ENCODE assay signal across 7 mouse cellular contexts in the genomic region with DNA sequence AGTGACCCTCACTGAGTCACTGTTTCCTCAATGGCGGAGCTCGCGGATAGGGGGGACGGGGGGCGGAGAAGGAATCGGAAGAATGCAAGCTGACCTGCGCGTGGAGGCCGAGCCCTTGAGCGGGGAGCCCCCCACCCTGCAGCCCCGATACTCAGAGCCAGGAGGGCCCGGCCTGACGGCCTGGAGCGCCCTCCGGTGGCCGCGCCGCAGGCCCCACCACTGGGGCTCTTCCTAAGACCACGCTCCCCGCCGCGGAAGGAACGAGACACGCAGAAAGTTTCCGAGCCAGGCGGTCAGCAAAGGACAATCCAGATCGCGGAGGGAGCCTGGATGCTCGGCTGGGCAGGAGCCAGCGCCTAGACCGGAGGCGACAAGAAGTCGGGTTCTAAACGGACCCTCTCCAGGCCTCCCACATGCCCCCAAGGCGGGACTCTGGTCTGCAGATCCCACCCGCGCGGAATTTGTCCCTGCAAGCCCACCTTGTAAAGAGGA. TPM values are rescaled to one million over a fixed set of nuclear protein-coding genes. Genes with fewer than 3 reads are reported as not detected.
DNase-seq lines count a peak whose midpoint lies in the region; ATAC-seq and TF ChIP-seq lines count a peak whose summit lies in the region.

No protein-coding gene starts in this region.

- no peaks in the 10 kb centered on the region for H3K9me3 ChIP-seq in embryonic facial prominence, embryonic 13.5 days
- H3K9me3 ChIP-seq in kidney, embryonic 14.5 days (ENCODE audit: control insufficient read depth, low read length), result no peaks in the 10 kb centered on the region
- H3K9me3 ChIP-seq in limb, embryonic 15.5 days, result no peaks in the 10 kb centered on the region
- no peaks in the 10 kb centered on the region for H3K9me3 ChIP-seq in midbrain, embryonic 16.5 days (replicated peaks; ENCODE audit: control insufficient read depth, low read length, poor library complexity, severe bottlenecking)

- 0% methylated on average over 37 of the region's 38 CpGs for WGBS in embryonic facial prominence, embryonic 13.5 days
- WGBS in kidney, embryonic 14.5 days, result under 1% methylated on average over 34 of the region's 38 CpGs
- WGBS in limb, embryonic 15.5 days, result under 1% methylated on average over 37 of the region's 38 CpGs
- WGBS in midbrain, embryonic 16.5 days, result under 1% methylated on average over 38 of the region's 38 CpGs
- WGBS in spleen, adult 2 months, result under 1% methylated on average over 38 of the region's 38 CpGs

- no peak for TF ChIP-seq POLR2A in spleen, adult 2 months (IDR thresholded peaks at IDR 0.05; ENCODE audit: low read depth, low read length)

- H3K36me3 ChIP-seq in embryonic facial prominence, embryonic 13.5 days, result no peaks in the 10 kb centered on the region
- no peaks in the 10 kb centered on the region for H3K36me3 ChIP-seq in kidney, embryonic 14.5 days (ENCODE audit: control insufficient read depth, insufficient read depth, low read length)
- H3K36me3 ChIP-seq in limb, embryonic 15.5 days, result no peaks in the 10 kb centered on the region
- H3K36me3 ChIP-seq in midbrain, embryonic 16.5 days (ENCODE audit: control insufficient read depth, insufficient read depth, low read length), result no peaks in the 10 kb centered on the region
- no peaks in the 10 kb centered on the region for H3K36me3 ChIP-seq in spleen, adult 2 months (ENCODE audit: control insufficient read depth, insufficient read depth, low read length)

- H3K4me3 ChIP-seq in embryonic facial prominence, embryonic 13.5 days, result peak overlapping the region; percentile 87
- peak overlapping the region; percentile 86 for H3K4me3 ChIP-seq in kidney, embryonic 14.5 days (ENCODE audit: low read length)
- peak overlapping the region; percentile 82 for H3K4me3 ChIP-seq in limb, embryonic 15.5 days
- H3K4me3 ChIP-seq in midbrain, embryonic 16.5 days (ENCODE audit: low read depth, low read length), result peak overlapping the region; percentile 90
- H3K4me3 ChIP-seq in spleen, adult 2 months (ENCODE audit: extremely low read depth, insufficient read depth, insufficient read length), result peak overlapping the region; percentile 93

- ATAC-seq in embryonic facial prominence, embryonic 13.5 days (ENCODE audit: insufficient number of reproducible peaks, insufficient read depth, low FRiP score, low TSS enrichment, low read depth), result peak; percentile 82
- ATAC-seq in kidney, embryonic 14.5 days (ENCODE audit: low FRiP score, low TSS enrichment), result peak; percentile 87
- peak; percentile 78 for ATAC-seq in limb, embryonic 15.5 days (ENCODE audit: insufficient number of reproducible peaks, low FRiP score, low TSS enrichment, low read depth)
- ATAC-seq in midbrain, embryonic 16.5 days, result peak; percentile 88

- H3K4me1 ChIP-seq in embryonic facial prominence, embryonic 13.5 days, result peaks cover 37% of the 10 kb centered on the region
- peaks cover 14% of the 10 kb centered on the region for H3K4me1 ChIP-seq in kidney, embryonic 14.5 days (ENCODE audit: control insufficient read depth, insufficient read depth, low read length)
- H3K4me1 ChIP-seq in limb, embryonic 15.5 days, result peaks cover 27% of the 10 kb centered on the region
- H3K4me1 ChIP-seq in midbrain, embryonic 16.5 days (ENCODE audit: control insufficient read depth, insufficient read depth, low read length), result peaks cover 18% of the 10 kb centered on the region
- H3K4me1 ChIP-seq in spleen, adult 2 months (ENCODE audit: control insufficient read depth, insufficient read depth, insufficient read length), result peaks cover 6% of the 10 kb centered on the region; the same call in 1 of the 2 replicates

- peak; percentile 88 for TF ChIP-seq CTCF in spleen, adult 2 months (IDR thresholded peaks at IDR 0.05; ENCODE audit: extremely low read depth, insufficient read depth, insufficient read length, insufficient replicate concordance)

- peak overlapping the region; percentile 98 for H3K27ac ChIP-seq in embryonic facial prominence, embryonic 13.5 days
- H3K27ac ChIP-seq in kidney, embryonic 14.5 days (ENCODE audit: low read depth, low read length), result peak overlapping the region; percentile 91
- H3K27ac ChIP-seq in limb, embryonic 15.5 days, result peak overlapping the region; percentile 96
- peak overlapping the region; percentile 91 for H3K27ac ChIP-seq in midbrain, embryonic 16.5 days (ENCODE audit: low read length)
- H3K27ac ChIP-seq in spleen, adult 2 months (ENCODE audit: insufficient read depth, low read length), result peak overlapping the region; percentile 82

- H3K4me2 ChIP-seq in embryonic facial prominence, embryonic 13.5 days, result peak overlapping the region; percentile 69
- peak overlapping the region; percentile 89 for H3K4me2 ChIP-seq in kidney, embryonic 14.5 days (replicated peaks; ENCODE audit: low read depth, low read length)
- peak overlapping the region; percentile 78 for H3K4me2 ChIP-seq in limb, embryonic 15.5 days
- peak overlapping the region; percentile 82 for H3K4me2 ChIP-seq in midbrain, embryonic 16.5 days (ENCODE audit: low read length)

- H3K27me3 ChIP-seq in embryonic facial prominence, embryonic 13.5 days, result no peaks in the 10 kb centered on the region
- no peaks in the 10 kb centered on the region for H3K27me3 ChIP-seq in kidney, embryonic 14.5 days (ENCODE audit: control insufficient read depth, insufficient read depth, low read length)
- no peaks in the 10 kb centered on the region for H3K27me3 ChIP-seq in limb, embryonic 15.5 days
- H3K27me3 ChIP-seq in midbrain, embryonic 16.5 days (ENCODE audit: control insufficient read depth, insufficient read depth, low read depth, low read length), result no peaks in the 10 kb centered on the region
- no peaks in the 10 kb centered on the region for H3K27me3 ChIP-seq in spleen, adult 2 months (ENCODE audit: control insufficient read depth, insufficient read depth, low read length)

- peak; percentile 82 to 85 for DNase-seq in adrenal gland, postnatal 36 days
- DNase-seq in heart, adult 8-10 months (ENCODE audit: low spot score), result peak; percentile 77
- DNase-seq in spleen, adult 2 months (ENCODE audit: low read depth in 1 of 2, low spot score in 2 of 2), result peak in 1 of 2 experiments; percentile 68

- peak overlapping the region; percentile 90 for H3K9ac ChIP-seq in embryonic facial prominence, embryonic 13.5 days
- peak overlapping the region; percentile 84 for H3K9ac ChIP-seq in kidney, embryonic 14.5 days (ENCODE audit: low read depth, low read length)
- H3K9ac ChIP-seq in limb, embryonic 15.5 days, result peak overlapping the region; percentile 87
- peak overlapping the region; percentile 87 for H3K9ac ChIP-seq in midbrain, embryonic 16.5 days (ENCODE audit: low read depth, low read length)

RNA-seq across cellular contexts. Expression of gene Pitpnc1, which starts 1.4 kb away (rescaled TPM):
- 10 to 100 TPM; 11.1 to 13.0 TPM for total RNA-seq in adrenal gland, postnatal 36 days (2021)
- 32.1 and 36.3 TPM in 2 replicates for polyA plus RNA-seq in embryonic facial prominence, embryonic 13.5 days (2015; fragmentation: Nextera tagmentation; extraction: Ambion mirVana)
- total RNA-seq in heart, adult 8-10 months (2022), result 10 to 100 TPM; 69.0 to 82.6 (median 74.0) TPM
- 15.2 and 19.4 TPM in 2 replicates for polyA plus RNA-seq in kidney, embryonic 14.5 days (2014; fragmentation: Nextera tagmentation; extraction: Ambion mirVana)
- 22.7 and 25.2 TPM in 2 replicates for polyA plus RNA-seq in limb, embryonic 15.5 days (2015; fragmentation: Nextera tagmentation; extraction: Ambion mirVana)
- 44.8 and 48.0 TPM in 2 replicates for polyA plus RNA-seq in midbrain, embryonic 16.5 days (2015; fragmentation: Nextera tagmentation; extraction: Ambion mirVana)
- polyA plus RNA-seq in spleen, adult 2 months (2012; rRNA removed), result 6.4 TPM in 2 replicates

RNA-seq across cellular contexts. Expression of gene Psmd12, which starts 10.2 kb away (rescaled TPM):
- 10 to 100 TPM; 98.2 to 99.1 TPM for total RNA-seq in adrenal gland, postnatal 36 days (2021)
- polyA plus RNA-seq in embryonic facial prominence, embryonic 13.5 days (2015; fragmentation: Nextera tagmentation; extraction: Ambion mirVana), result 164 and 168 TPM in 2 replicates
- 100 to 1,000 TPM in 1 of 4 experiments, 10 to 100 TPM in 3; 88.4 to 102 (median 91.0) TPM for total RNA-seq in heart, adult 8-10 months (2022)
- 170 and 201 TPM in 2 replicates for polyA plus RNA-seq in kidney, embryonic 14.5 days (2014; fragmentation: Nextera tagmentation; extraction: Ambion mirVana)
- 157 and 165 TPM in 2 replicates for polyA plus RNA-seq in limb, embryonic 15.5 days (2015; fragmentation: Nextera tagmentation; extraction: Ambion mirVana)
- polyA plus RNA-seq in midbrain, embryonic 16.5 days (2015; fragmentation: Nextera tagmentation; extraction: Ambion mirVana), result 155 and 156 TPM in 2 replicates
- 5.1 and 6.6 TPM in 2 replicates for polyA plus RNA-seq in spleen, adult 2 months (2012; rRNA removed)

Comparison
In these comparisons a context has a peak if more than half of its experiments do, and no peak if none do; other contexts are left out.
1. RNA of gene Psmd12, which starts 10.2 kb away (polyA plus RNA-seq): 170 to 201 TPM in kidney, embryonic 14.5 days, 164 to 168 TPM in embryonic facial prominence, embryonic 13.5 days, 157 to 165 TPM in limb, embryonic 15.5 days and 155 to 156 TPM in midbrain, embryonic 16.5 days; 5.1 to 6.6 TPM in spleen, adult 2 months; every median in the first group is over 10 times any median in the second.
2. Peak in every context shown above with its lines, with median percentiles within 50 percentile points of each other: ATAC-seq, H3K27ac ChIP-seq, H3K4me2 ChIP-seq, H3K4me3 ChIP-seq and H3K9ac ChIP-seq.